Mouse (Mus musculus): ENCODE results near the gene Slc25a1. TPM values are rescaled to one million over a fixed set of nuclear protein-coding genes. Genes with fewer than 3 reads are reported as not detected.

The Slc25a1 gene
- polyA plus RNA-seq, 1 experiment from 2014 or later, result 25.4 TPM

- no peak overlapping the region for H3K4me2 ChIP-seq (ENCODE audit: low read length)
- no peak overlapping the region for H3K4me3 ChIP-seq (ENCODE audit: control insufficient read depth in 1 of 2, insufficient read depth in 1 of 2, low read depth in 1 of 2, low read length in 2 of 2)
- H3K27me3 ChIP-seq (ENCODE audit: control insufficient read depth, insufficient read depth, low read length), result peaks cover 8% of the 10 kb centered on the region
- H3K4me1 ChIP-seq (ENCODE audit: control insufficient read depth in 2 of 2, insufficient read depth in 2 of 2, low read length in 2 of 2), result no peaks in the 10 kb centered on the region
- no peaks in the 10 kb centered on the region for H3K36me3 ChIP-seq (ENCODE audit: control insufficient read depth, insufficient read depth, low read length)
- no peaks in the 10 kb centered on the region for H3K9me3 ChIP-seq (ENCODE audit: control insufficient read depth, low read length)
- no peak overlapping the region for H3K27ac ChIP-seq (replicated peaks in 1 of 2; ENCODE audit: control insufficient read depth in 1 of 2, insufficient read depth in 1 of 2, low read depth in 2 of 2, low read length in 2 of 2)
- no peak overlapping the region for H3K9ac ChIP-seq (ENCODE audit: low read length)
- no peak for ATAC-seq (ENCODE audit: insufficient number of reproducible peaks, insufficient read depth, low FRiP score, low read depth)
- WGBS, result 50% methylated on average over 9 of the region's 9 CpGs
These were observed 5.8 kb upstream of the Slc25a1 start for GRCm38 (mm10) chr16:17933594-17934444.

GRCm38 (mm10) chr16:17931906-17932460 is 4.0 kb upstream of the Slc25a1 start:
- H3K4me3 ChIP-seq (ENCODE audit: control insufficient read depth in 1 of 2, insufficient read depth in 1 of 2, low read depth in 1 of 2, low read length in 2 of 2), result no peak overlapping the region
- H3K9me3 ChIP-seq (ENCODE audit: control insufficient read depth, low read length), result no peaks in the 10 kb centered on the region
- H3K27me3 ChIP-seq (ENCODE audit: control insufficient read depth, insufficient read depth, low read length), result 0 out of 2 replicates have a peak, but pooled peaks cover 3% of the 10 kb centered on the region
- H3K9ac ChIP-seq (ENCODE audit: low read length), result no peak overlapping the region
- no peak overlapping the region for H3K4me2 ChIP-seq (ENCODE audit: low read length)
- no peak overlapping the region for H3K27ac ChIP-seq (replicated peaks in 1 of 2; ENCODE audit: control insufficient read depth in 1 of 2, insufficient read depth in 1 of 2, low read depth in 2 of 2, low read length in 2 of 2)
- no peak for ATAC-seq (ENCODE audit: insufficient number of reproducible peaks, insufficient read depth, low FRiP score, low read depth)
- H3K4me1 ChIP-seq (ENCODE audit: control insufficient read depth in 2 of 2, insufficient read depth in 2 of 2, low read length in 2 of 2), result peaks cover under 1 to 4% of the 10 kb centered on the region in 2 experiments; a peak in 2 of 4 replicates
- 73% methylated on average over 5 of the region's 5 CpGs for WGBS
- H3K36me3 ChIP-seq (ENCODE audit: control insufficient read depth, insufficient read depth, low read length), result no peaks in the 10 kb centered on the region

GRCm38 (mm10) chr16:17929631-17930030 is 1.6 kb upstream of the Slc25a1 start:
- no peak overlapping the region for H3K27ac ChIP-seq (replicated peaks in 1 of 2; ENCODE audit: control insufficient read depth in 1 of 2, insufficient read depth in 1 of 2, low read depth in 2 of 2, low read length in 2 of 2)
- H3K4me3 ChIP-seq (ENCODE audit: control insufficient read depth in 1 of 2, insufficient read depth in 1 of 2, low read depth in 1 of 2, low read length in 2 of 2), result no peak overlapping the region
- 75% methylated on average over 2 of the region's 2 CpGs for WGBS
- no peak for ATAC-seq (ENCODE audit: insufficient number of reproducible peaks, insufficient read depth, low FRiP score, low read depth)
- no peak overlapping the region for H3K9ac ChIP-seq (ENCODE audit: low read length)
- H3K27me3 ChIP-seq (ENCODE audit: control insufficient read depth, insufficient read depth, low read length), result no peaks in the 10 kb centered on the region
- peaks cover 2 to 6% of the 10 kb centered on the region in 2 experiments; a peak in 2 of 4 replicates for H3K4me1 ChIP-seq (ENCODE audit: control insufficient read depth in 2 of 2, insufficient read depth in 2 of 2, low read length in 2 of 2)
- H3K9me3 ChIP-seq (ENCODE audit: control insufficient read depth, low read length), result no peaks in the 10 kb centered on the region
- H3K36me3 ChIP-seq (ENCODE audit: control insufficient read depth, insufficient read depth, low read length), result peaks cover 18% of the 10 kb centered on the region
- no peak overlapping the region for H3K4me2 ChIP-seq (ENCODE audit: low read length)

GRCm38 (mm10) chr16:17929211-17929610 is 1.2 kb upstream of the Slc25a1 start:
- H3K27ac ChIP-seq (replicated peaks in 1 of 2; ENCODE audit: control insufficient read depth in 1 of 2, insufficient read depth in 1 of 2, low read depth in 2 of 2, low read length in 2 of 2), result no peak overlapping the region

GRCm38 (mm10) chr16:17928627-17929104 is 647 bp upstream of the Slc25a1 start:
- peak overlapping the region; percentile 86 for H3K9ac ChIP-seq (ENCODE audit: low read length)
- H3K27ac ChIP-seq (replicated peaks in 1 of 2; ENCODE audit: control insufficient read depth in 1 of 2, insufficient read depth in 1 of 2, low read depth in 2 of 2, low read length in 2 of 2), result peak overlapping the region; percentile 39 to 50; a peak in 3 of 4 replicates
- H3K4me3 ChIP-seq (ENCODE audit: control insufficient read depth in 1 of 2, insufficient read depth in 1 of 2, low read depth in 1 of 2, low read length in 2 of 2), result peak overlapping the region; percentile 87 to 92
- WGBS, result 0% methylated on average over 9 of the region's 9 CpGs
- peak; percentile 20; the same call in 1 of the 2 replicates for ATAC-seq (ENCODE audit: insufficient number of reproducible peaks, insufficient read depth, low FRiP score, low read depth)
- peaks cover 2 to 6% of the 10 kb centered on the region in 2 experiments; a peak in 2 of 4 replicates for H3K4me1 ChIP-seq (ENCODE audit: control insufficient read depth in 2 of 2, insufficient read depth in 2 of 2, low read length in 2 of 2)
- peak overlapping the region; percentile 97 for H3K4me2 ChIP-seq (ENCODE audit: low read length)
- H3K27me3 ChIP-seq (ENCODE audit: control insufficient read depth, insufficient read depth, low read length), result no peaks in the 10 kb centered on the region
- H3K36me3 ChIP-seq (ENCODE audit: control insufficient read depth, insufficient read depth, low read length), result peaks cover 18% of the 10 kb centered on the region
- H3K9me3 ChIP-seq (ENCODE audit: control insufficient read depth, low read length), result no peaks in the 10 kb centered on the region

More at GRCm38 (mm10) chr16:17929211-17929610, 1.2 kb upstream of the Slc25a1 start:
- Histone ChIP-seq H3K4me3 (ENCODE audit: control insufficient read depth in 1 of 2, insufficient read depth in 1 of 2, low read depth in 1 of 2, low read length in 2 of 2) (no peak overlapping the region), H3K36me3 (ENCODE audit: control insufficient read depth, insufficient read depth, low read length) (peaks cover 18% of the 10 kb centered on the region), H3K4me1 (ENCODE audit: control insufficient read depth in 2 of 2, insufficient read depth in 2 of 2, low read length in 2 of 2) (peaks cover 2 to 6% of the 10 kb centered on the region in 2 experiments; a peak in 2 of 4 replicates), H3K4me2 (ENCODE audit: low read length) (no peak overlapping the region), H3K27me3 (ENCODE audit: control insufficient read depth, insufficient read depth, low read length) (no peaks in the 10 kb centered on the region), H3K9ac (ENCODE audit: low read length) (no peak overlapping the region), H3K9me3 (ENCODE audit: control insufficient read depth, low read length) (no peaks in the 10 kb centered on the region)
- ATAC-seq (ENCODE audit: insufficient number of reproducible peaks, insufficient read depth, low FRiP score, low read depth), result no peak
- 27% methylated on average over 2 of the region's 2 CpGs for WGBS

- no peaks in the 10 kb centered on the region for H3K27me3 ChIP-seq (ENCODE audit: control insufficient read depth, insufficient read depth, low read length)
- peak; percentile 37 for ATAC-seq (ENCODE audit: insufficient number of reproducible peaks, insufficient read depth, low FRiP score, low read depth)
- H3K4me2 ChIP-seq (ENCODE audit: low read length), result peak overlapping the region; percentile 97
- H3K9me3 ChIP-seq (ENCODE audit: control insufficient read depth, low read length), result no peaks in the 10 kb centered on the region
- H3K27ac ChIP-seq (replicated peaks in 1 of 2; ENCODE audit: control insufficient read depth in 1 of 2, insufficient read depth in 1 of 2, low read depth in 2 of 2, low read length in 2 of 2), result peak overlapping the region; percentile 36 to 39; a peak in 1 of 4 replicates
- H3K4me1 ChIP-seq (ENCODE audit: control insufficient read depth in 2 of 2, insufficient read depth in 2 of 2, low read length in 2 of 2), result peaks cover 3 to 10% of the 10 kb centered on the region in 2 experiments
- peaks cover 18% of the 10 kb centered on the region for H3K36me3 ChIP-seq (ENCODE audit: control insufficient read depth, insufficient read depth, low read length)
- H3K9ac ChIP-seq (ENCODE audit: low read length), result peak overlapping the region; percentile 86
- H3K4me3 ChIP-seq (ENCODE audit: control insufficient read depth in 1 of 2, insufficient read depth in 1 of 2, low read depth in 1 of 2, low read length in 2 of 2), result peak overlapping the region; percentile 87 to 92
- 1% methylated on average over 72 of the region's 72 CpGs for WGBS
These were observed 502 bp downstream of the Slc25a1 start for GRCm38 (mm10) chr16:17927351-17928082.

GRCm38 (mm10) chr16:17922163-17922538 is 5.9 kb downstream of the Slc25a1 start:
- Histone ChIP-seq H3K36me3 (ENCODE audit: control insufficient read depth, insufficient read depth, low read length) (peaks cover 18% of the 10 kb centered on the region), H3K27ac (replicated peaks in 1 of 2; ENCODE audit: control insufficient read depth in 1 of 2, insufficient read depth in 1 of 2, low read depth in 2 of 2, low read length in 2 of 2) (peak overlapping the region; percentile 87 to 90), H3K9ac (ENCODE audit: low read length) (peak overlapping the region; percentile 96), H3K9me3 (ENCODE audit: control insufficient read depth, low read length) (no peaks in the 10 kb centered on the region), H3K27me3 (ENCODE audit: control insufficient read depth, insufficient read depth, low read length) (peaks cover 21% of the 10 kb centered on the region), H3K4me2 (ENCODE audit: low read length) (peak overlapping the region; percentile 95), H3K4me3 (ENCODE audit: control insufficient read depth in 1 of 2, insufficient read depth in 1 of 2, low read depth in 1 of 2, low read length in 2 of 2) (peak overlapping the region; percentile 84 to 99), H3K4me1 (ENCODE audit: control insufficient read depth in 2 of 2, insufficient read depth in 2 of 2, low read length in 2 of 2) (peaks cover 13 to 20% of the 10 kb centered on the region in 2 experiments)
- under 1% methylated on average over 14 of the region's 14 CpGs for WGBS
- peak; percentile 7; the same call in 1 of the 2 replicates for ATAC-seq (ENCODE audit: insufficient number of reproducible peaks, insufficient read depth, low FRiP score, low read depth)

Data from heart, embryonic 14.5 days (tissue).